Mouse (Mus musculus) hindbrain, embryonic 10.5 days (tissue): ENCODE results near the gene Depp1. TPM values are rescaled to one million over a fixed set of nuclear protein-coding genes. Genes with fewer than 3 reads are reported as not detected.
"Not testable (repeated sequence)": the region's sequence is repeated elsewhere in the genome, so short reads cannot be mapped to it uniquely, and the experiment has no call there.

Experiments used
- DNase-seq: peaks from one replicate; pipeline ENCODE4 v3.0.0-alpha.2; 2017; ENCODE audit warnings: low spot score
- H3K27ac ChIP-seq: fragments of 300-500 bp; sonication (generic); 2 replicates; pipeline ENCODE4 v1.5.1; 2016; ENCODE audit warnings: mild to moderate bottlenecking, moderate library complexity
- H3K27me3 ChIP-seq: fragments of 300-500 bp; sonication (generic); 2 replicates; pipeline ENCODE4 v1.6.1; 2016; ENCODE audit warnings: mild to moderate bottlenecking; ENCODE audit not compliant: poor library complexity, insufficient read depth, severe bottlenecking
- H3K36me3 ChIP-seq: fragments of 300-500 bp; sonication (generic); 2 replicates; pipeline ENCODE4 v1.6.1; 2016; ENCODE audit warnings: mild to moderate bottlenecking, moderate library complexity
- H3K4me1 ChIP-seq: fragments of 300-500 bp; sonication (generic); replicated peaks from 2 replicates; pipeline ENCODE4 v1.6.1; 2016; ENCODE audit warnings: mild to moderate bottlenecking
- H3K4me3 ChIP-seq: fragments of 300-500 bp; sonication (generic); 2 replicates; pipeline ENCODE4 v1.5.1; 2016; ENCODE audit warnings: mild to moderate bottlenecking, moderate library complexity
- H3K9me3 ChIP-seq: fragments of 300-500 bp; sonication (generic); 2 replicates; pipeline ENCODE4 v1.6.1; 2016; ENCODE audit warnings: mild to moderate bottlenecking, moderate library complexity
- WGBS: fragments of 180-500 bp; shearing (Covaris S2); methylation state at CpG from one replicate; pipeline ENCODE4 v1.1.7; 2016; 5-methylcytosine and 5-hydroxymethylcytosine counted together
- polyA plus RNA-seq: library from polyadenylated mRNA; unstranded; fragments of >200 nt; fragmentation: Nextera tagmentation; extraction: Ambion mirVana; gene quantifications from 2 replicates; pipeline ENCODE4 v1.2.1, GENCODE M21; 2016

Gene Depp1
- 14.7 and 16.1 TPM in 2 replicates for polyA plus RNA-seq

DNA sequence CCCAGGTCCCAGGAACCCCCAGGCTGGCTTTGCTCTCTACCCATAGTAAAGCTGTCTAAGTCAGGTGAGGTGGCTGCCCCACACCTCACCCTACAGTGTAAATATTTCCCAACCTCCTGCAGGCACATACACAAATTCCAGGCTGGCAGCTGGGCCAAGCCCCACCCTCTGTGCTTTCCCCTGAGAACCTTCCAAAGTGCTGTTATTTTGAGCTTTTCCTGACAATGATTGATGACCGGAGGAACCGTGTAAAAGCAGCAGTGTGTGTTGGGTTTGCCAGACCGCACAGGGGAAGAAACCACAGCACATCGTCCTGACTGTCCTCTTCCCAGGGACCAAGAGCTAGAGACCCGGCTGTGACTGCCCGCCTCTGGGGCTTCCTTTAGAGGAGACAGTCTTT lies at the start of gene Depp1:
Gene Depp1 (plus strand): TSS at position 204 of the 400 bp plus-strand sequence.
- no peaks in the 10 kb centered on the region for H3K9me3 ChIP-seq

DNA sequence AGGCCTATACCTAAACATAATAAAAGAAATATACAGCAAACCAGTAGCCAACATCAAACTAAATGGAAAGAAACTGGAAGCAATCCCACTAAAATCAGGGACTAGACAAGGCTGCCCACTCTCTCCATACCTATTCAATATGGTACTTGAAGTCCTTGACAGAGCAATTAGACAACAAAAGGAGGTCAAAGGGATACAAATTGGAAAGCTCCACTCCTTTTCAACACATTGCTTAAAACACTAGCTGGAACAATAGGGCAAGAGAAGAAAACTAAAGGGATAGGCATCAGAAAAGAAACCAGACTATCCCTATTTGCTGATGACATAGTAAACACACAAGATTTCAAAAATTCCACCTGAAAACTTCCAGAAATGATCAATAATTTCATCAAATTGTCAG lies 49.4 kb upstream of the Depp1 start:
- H3K9me3 ChIP-seq, DNase-seq, H3K27me3 ChIP-seq, H3K27ac ChIP-seq, H3K36me3 ChIP-seq, H3K4me3 ChIP-seq, H3K4me1 ChIP-seq: not testable (repeated sequence)

More for the DNA sequence above, at the start of gene Depp1:
- peak within 1 kb of the TSS; percentile 12; the same call in 1 of the 2 replicates for H3K4me3 ChIP-seq
- H3K27ac ChIP-seq = peak within 1 kb of the TSS; percentile 45; the same call in 1 of the 2 replicates
- WGBS = 44% methylated on average over 6 of the region's 6 CpGs
- H3K4me1 ChIP-seq = peaks cover 16% of the 10 kb centered on the region
- peaks cover 49% of the 10 kb centered on the region for H3K36me3 ChIP-seq
- DNase-seq = no peak
- no peaks in the 10 kb centered on the region for H3K27me3 ChIP-seq

DNA sequence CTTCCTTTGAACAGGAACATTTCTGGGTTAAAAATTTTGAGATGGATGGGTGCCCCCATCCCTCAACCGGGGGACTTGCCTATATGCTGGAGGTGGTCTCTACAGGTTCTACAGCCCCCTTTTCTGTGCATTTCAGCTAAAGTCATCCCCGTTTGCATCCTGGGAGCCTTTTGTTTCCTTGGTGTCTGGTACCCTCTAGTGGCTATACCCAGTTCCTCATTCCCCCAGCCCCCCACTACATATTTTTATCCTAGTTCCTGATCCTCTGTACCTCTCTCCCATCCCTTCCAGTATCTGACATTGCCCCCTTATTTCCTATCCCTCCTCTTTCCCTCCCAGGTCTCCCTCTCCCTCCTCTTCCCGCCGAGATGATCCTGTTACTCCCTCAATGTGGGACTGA lies 43.2 kb upstream of the Depp1 start:
- Histone ChIP-seq H3K9me3 (no peaks in the 10 kb centered on the region), H3K36me3 (no peaks in the 10 kb centered on the region), H3K27me3 (no peaks in the 10 kb centered on the region), H3K27ac (no peak overlapping the region), H3K4me3 (no peak overlapping the region), H3K4me1 (no peaks in the 10 kb centered on the region)
- WGBS = 50% methylated on average over 4 of the region's 4 CpGs
- DNase-seq = no peak

DNA sequence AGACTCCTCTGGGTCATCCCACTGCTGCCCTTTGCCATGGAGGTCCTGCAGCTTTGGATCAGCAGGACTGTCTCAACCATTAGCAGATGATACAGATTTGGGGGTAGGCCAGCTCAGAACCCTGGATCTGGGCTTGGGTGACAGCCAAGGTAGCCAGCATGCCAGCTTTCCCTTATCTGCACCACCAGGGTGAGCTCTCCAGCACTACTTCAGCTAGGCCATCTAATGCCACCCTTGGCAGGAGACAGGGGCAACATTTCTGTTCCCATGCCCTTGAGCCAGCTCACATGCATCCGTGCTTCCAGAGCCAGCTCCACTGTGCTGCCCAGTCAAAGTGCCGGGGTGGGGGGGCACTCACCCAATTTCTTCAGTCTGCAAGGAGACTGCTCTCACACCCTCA lies 34.7 kb upstream of the Depp1 start:
- Histone ChIP-seq H3K9me3 (no peaks in the 10 kb centered on the region), H3K4me1 (no peaks in the 10 kb centered on the region), H3K27me3 (no peaks in the 10 kb centered on the region), H3K36me3 (no peaks in the 10 kb centered on the region), H3K4me3 (no peak overlapping the region), H3K27ac (no peak overlapping the region)
- no peak for DNase-seq
- 89% methylated on average over 2 of the region's 2 CpGs for WGBS

DNA sequence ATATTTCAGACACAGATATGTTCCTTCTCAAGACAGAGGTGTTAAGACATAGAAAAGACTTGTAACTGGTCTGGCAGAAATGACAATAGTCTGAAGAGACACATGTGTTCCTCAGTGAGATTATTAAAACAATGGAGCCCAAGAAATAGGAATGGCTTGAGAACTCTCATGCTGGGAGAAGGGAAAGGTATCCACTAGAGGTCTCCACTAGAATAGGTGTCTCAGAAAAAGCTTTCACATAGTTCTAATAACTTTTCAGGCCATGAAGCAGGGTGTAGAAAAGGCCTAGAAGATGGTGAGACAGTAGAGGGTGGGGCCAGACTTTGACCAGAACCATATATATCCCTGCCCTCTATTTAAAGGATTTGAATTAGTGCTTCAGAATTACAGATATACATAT lies 32.3 kb upstream of the Depp1 start:
- Histone ChIP-seq H3K36me3 (no peaks in the 10 kb centered on the region), H3K9me3 (no peaks in the 10 kb centered on the region), H3K27ac (no peak overlapping the region), H3K27me3 (no peaks in the 10 kb centered on the region), H3K4me3 (no peak overlapping the region), H3K4me1 (peaks cover 8% of the 10 kb centered on the region)
- DNase-seq = no peak

DNA sequence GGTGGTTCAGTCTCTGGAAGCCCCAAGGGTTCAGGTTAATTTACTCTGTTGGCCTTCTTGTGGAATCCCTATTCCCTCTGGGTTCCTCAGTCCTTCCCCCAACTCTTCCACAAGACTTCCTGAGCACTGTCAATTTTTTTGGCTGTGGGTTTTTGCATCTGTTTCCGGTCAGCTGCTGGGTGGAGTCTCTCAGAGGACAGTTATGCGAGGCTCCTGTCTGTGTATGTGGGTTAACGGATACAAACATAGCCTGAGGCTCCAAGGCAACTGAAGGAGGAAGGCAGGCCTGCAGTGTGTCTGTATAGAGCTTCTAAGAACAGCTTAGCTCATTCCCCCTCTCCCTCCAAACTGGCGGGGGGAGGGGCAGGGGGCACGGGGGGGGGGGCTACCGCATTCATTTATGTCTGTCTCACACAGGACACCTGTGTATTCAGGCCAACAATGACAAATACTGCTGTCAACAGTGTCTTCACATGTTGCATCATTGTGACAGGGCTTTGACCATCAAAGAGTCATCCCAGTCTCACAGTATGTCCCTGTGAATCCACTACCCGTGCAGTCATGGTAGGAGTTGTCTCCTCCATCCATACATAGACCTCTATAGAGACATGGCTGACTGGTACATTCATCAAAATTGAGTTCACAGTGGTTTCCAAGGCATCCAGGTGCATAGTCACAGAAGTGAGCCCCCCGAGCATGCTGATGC lies 28.9 kb upstream of the Depp1 start:
- no peak for DNase-seq
- no peaks in the 10 kb centered on the region for H3K9me3 ChIP-seq
- WGBS = 69% methylated on average over 8 of the region's 8 CpGs
- H3K4me3 ChIP-seq = no peak overlapping the region
- H3K36me3 ChIP-seq = peaks cover 26% of the 10 kb centered on the region
- H3K27ac ChIP-seq = no peak overlapping the region
- H3K4me1 ChIP-seq = peaks cover 15% of the 10 kb centered on the region
- no peaks in the 10 kb centered on the region for H3K27me3 ChIP-seq

DNA sequence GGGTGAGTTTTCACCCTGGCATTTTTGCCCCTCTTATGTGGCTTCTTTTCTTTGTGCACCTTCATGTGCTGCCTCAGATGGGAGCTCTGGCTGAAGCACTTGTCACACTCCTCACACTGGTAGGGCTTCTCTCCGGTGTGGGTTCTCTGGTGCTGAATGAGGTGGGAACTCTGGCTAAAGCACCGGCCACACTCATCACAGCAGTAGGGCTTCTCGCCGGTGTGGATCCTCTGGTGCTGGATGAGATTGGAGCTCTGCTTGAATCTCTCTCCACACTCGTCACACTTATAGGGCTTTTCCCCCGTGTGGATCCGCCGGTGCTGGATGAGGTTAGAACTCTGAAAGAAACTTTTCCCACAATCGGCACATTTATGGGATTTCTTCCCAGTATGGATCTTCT lies 24.0 kb upstream of the Depp1 start:
- WGBS = 96% methylated on average over 9 of the region's 9 CpGs
- not testable (repeated sequence) for H3K9me3 ChIP-seq

DNA sequence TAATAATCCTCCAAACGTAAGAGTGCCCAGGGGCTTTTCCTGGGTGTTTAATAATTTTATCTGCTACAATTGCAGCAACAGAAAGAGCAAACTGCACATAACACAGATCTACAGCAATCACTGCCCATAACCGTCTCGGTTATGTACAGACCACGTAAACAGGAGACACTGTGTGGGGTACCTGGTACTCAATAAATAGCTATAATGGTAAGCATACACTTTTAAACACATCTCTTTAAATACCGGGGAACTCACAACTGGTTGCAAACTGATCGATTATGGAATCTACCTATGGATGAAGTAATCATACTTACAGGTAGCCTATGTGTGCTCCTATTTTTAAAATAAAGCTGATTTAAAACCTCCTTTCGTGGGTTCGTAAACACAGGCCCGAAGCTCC lies 22.3 kb upstream of the Depp1 start:
- 26% methylated on average over 9 of the region's 9 CpGs for WGBS
- H3K27me3 ChIP-seq = no peaks in the 10 kb centered on the region
- H3K4me3 ChIP-seq = peak overlapping the region; percentile 91
- peak overlapping the region; percentile 100 for H3K27ac ChIP-seq
- H3K4me1 ChIP-seq = peaks cover 33% of the 10 kb centered on the region
- no peak for DNase-seq
- H3K36me3 ChIP-seq = peaks cover 34% of the 10 kb centered on the region
- no peaks in the 10 kb centered on the region for H3K9me3 ChIP-seq

More for the DNA sequence above, 24.0 kb upstream of the Depp1 start:
- H3K36me3 ChIP-seq = peaks cover 34% of the 10 kb centered on the region
- not testable (repeated sequence) for H3K4me3 ChIP-seq, H3K27me3 ChIP-seq, DNase-seq, H3K27ac ChIP-seq
- H3K4me1 ChIP-seq = peaks cover 38% of the 10 kb centered on the region

DNA sequence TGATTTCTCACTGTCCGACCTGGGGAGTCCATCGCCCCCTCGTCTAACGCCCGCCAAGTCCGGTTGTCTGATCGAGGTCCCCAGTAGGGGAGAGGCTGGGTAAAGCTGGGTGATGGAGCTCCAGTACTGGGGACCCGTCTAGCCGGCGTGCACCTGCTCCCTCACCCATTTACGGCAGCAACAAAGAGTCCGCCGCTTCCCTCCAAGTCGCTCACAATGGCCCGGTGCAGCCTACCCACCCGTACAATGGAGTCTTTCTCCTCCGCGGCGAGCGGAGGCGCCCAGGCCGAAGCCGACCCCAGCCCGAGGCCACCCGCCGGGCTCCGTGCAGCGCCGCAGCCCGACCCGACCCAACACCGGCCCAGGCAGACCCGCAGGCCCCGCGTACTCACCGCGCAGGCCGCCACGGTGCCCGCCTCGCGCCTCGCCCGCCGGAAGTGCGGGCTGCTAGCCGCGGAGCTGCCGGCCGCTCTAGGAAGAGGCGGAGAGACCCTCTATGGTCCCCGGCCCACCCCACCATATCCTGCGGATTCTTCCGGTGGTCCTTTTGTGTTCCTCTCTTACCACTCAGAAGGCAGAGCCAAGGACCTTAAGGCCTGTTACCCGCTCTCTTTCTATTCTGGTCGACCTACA lies 21.8 kb upstream of the Depp1 start, which contains the start of gene Zfp422:
Gene Zfp422 (minus strand): TSS at position 461 of the 633 bp plus-strand sequence.
- WGBS = under 1% methylated on average over 56 of the region's 56 CpGs
- DNase-seq = peak; percentile 88
- H3K27ac ChIP-seq = peak within 1 kb of the TSS; percentile 100
- H3K4me3 ChIP-seq = peak within 1 kb of the TSS; percentile 91
- peaks cover 36% of the 10 kb centered on the region for H3K36me3 ChIP-seq
- H3K9me3 ChIP-seq = no peaks in the 10 kb centered on the region
- peaks cover 33% of the 10 kb centered on the region for H3K4me1 ChIP-seq
- H3K27me3 ChIP-seq = no peaks in the 10 kb centered on the region

DNA sequence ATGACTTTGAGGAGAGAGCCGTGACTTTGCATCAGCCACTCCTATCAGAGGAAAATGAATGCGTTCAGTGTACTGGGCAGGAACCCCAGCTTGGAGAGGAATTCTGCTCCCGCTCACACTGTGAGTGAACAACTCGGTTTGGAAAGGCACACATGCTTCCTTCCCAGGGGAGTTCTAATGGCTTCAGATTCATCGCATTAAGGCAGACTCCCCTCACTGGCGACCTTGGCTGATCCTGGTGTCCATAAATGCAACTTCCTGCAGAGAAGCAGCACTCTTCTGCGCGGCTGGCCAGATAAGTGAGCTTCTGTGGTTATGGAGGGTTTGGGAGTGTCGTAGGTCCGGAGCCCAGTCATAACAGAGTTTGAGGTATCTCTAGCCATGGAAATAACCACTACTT lies 20.6 kb upstream of the Depp1 start:
- Histone ChIP-seq H3K9me3 (no peaks in the 10 kb centered on the region), H3K36me3 (peaks cover 38% of the 10 kb centered on the region), H3K27me3 (no peaks in the 10 kb centered on the region), H3K4me3 (no peak overlapping the region), H3K4me1 (peaks cover 33% of the 10 kb centered on the region), H3K27ac (peak overlapping the region; percentile 100)
- DNase-seq = no peak
- 87% methylated on average over 10 of the region's 10 CpGs for WGBS

DNA sequence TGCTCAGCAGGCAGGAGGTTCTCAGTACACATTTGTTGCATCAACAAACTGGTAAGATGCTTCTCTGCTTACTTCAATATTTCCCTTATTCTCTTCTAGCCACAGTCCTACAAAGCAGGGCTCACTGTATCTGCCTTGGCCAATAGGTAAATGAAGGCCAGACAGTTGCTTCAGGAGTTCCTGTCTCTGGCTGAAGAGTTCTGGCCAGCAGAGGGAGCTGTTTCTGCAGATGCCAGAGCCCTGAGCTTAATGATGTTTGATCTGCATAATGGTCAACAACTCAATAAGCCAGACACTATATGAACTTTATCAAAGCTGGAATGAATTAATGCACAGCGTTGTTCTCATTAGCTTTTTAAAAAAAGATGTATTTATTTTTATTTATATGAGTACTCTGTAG lies 18.3 kb upstream of the Depp1 start:
- peaks cover 21% of the 10 kb centered on the region for H3K4me1 ChIP-seq
- peaks cover 38% of the 10 kb centered on the region for H3K36me3 ChIP-seq
- no peaks in the 10 kb centered on the region for H3K9me3 ChIP-seq
- no peak overlapping the region for H3K27ac ChIP-seq
- 53% methylated on average over 1 of the region's 1 CpGs for WGBS
- H3K27me3 ChIP-seq = no peaks in the 10 kb centered on the region
- H3K4me3 ChIP-seq = no peak overlapping the region
- DNase-seq = peak; percentile 68

DNA sequence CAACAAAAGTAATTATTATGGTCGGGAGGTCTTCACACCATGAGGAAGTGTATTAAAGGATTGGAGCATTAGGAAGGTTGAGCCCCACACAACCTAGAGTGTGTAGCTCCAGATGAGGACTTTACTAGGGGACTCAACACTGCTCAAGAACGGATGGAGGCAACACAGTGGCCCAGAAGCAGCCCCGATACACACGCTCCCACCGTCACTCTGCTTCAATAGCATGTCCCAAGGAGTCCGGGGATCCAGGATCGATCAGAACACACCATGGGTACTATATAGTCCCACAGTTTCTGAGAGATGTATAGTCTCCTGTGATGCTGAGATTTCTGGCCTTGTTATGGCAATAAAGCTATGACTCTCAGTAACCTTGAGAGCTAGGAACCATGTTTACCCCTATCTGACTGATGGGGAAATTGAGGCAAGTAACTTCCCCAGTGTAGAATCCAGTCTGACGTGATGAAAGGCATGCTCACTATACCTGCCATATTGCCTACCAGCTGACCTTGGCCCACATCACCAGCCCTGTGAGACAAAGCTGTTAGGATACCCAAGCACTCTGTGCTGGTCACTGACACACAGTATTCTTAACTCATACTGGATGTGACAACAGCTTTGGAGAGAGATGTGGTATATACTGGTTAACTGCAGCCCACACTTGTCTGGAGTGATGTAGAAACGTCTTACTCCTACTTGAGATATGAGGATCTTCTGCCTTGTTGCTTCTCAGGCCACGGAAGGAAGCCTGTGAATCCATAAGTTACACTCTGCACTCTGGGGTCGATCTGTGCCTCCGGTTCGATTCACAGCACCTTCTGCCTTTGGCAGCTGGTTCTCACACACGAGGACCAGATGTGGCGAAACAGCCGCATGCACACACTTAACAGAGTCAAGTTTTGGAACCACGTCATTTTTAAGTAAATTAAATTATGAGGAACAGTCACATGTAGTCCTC lies 16.4 kb upstream of the Depp1 start:
- no peak overlapping the region for H3K4me3 ChIP-seq
- H3K4me1 ChIP-seq = peaks cover 9% of the 10 kb centered on the region
- no peak for DNase-seq
- 91% methylated on average over 17 of the region's 17 CpGs for WGBS
- peaks cover 55% of the 10 kb centered on the region for H3K36me3 ChIP-seq
- H3K27ac ChIP-seq = no peak overlapping the region
- no peaks in the 10 kb centered on the region for H3K9me3 ChIP-seq
- no peaks in the 10 kb centered on the region for H3K27me3 ChIP-seq
